Mouse (Mus musculus) layer of hippocampus, adult 2 months (tissue): ENCODE data around the gene Nudt22. TPM values are rescaled to one million over a fixed set of nuclear protein-coding genes. Genes with fewer than 3 reads are reported as not detected.

ENCODE experiments used
- DNase-seq, 2 experiments: peaks; one replicate each; pipeline ENCODE4 v3.0.0; 2022; ENCODE audit warnings: low spot score in 2 of 2
- H3K27ac ChIP-seq: fragments of 200-600 bp; 2 replicates; pipeline ENCODE4 v1.8.1; 2022
- H3K4me3 ChIP-seq: fragments of 200-600 bp; 2 replicates; pipeline ENCODE4 v1.8.1; 2022; ENCODE audit warnings: mild to moderate bottlenecking
- CTCF ChIP-seq: fragments of 200-600 bp; conservative IDR thresholded peaks from 2 replicates; pipeline ENCODE4 v1.8.1; 2022; ENCODE audit warnings: antibody characterized with exemption, mild to moderate bottlenecking, moderate library complexity
- total RNA-seq, 2 experiments: library from RNA; stranded (reverse); gene quantifications; 2 replicates each; pipeline ENCODE4 v1.2.3; 2021

Nudt22 gene
- total RNA-seq, 2 experiments from 2014 or later = 13.2 to 15.5 TPM

DNA sequence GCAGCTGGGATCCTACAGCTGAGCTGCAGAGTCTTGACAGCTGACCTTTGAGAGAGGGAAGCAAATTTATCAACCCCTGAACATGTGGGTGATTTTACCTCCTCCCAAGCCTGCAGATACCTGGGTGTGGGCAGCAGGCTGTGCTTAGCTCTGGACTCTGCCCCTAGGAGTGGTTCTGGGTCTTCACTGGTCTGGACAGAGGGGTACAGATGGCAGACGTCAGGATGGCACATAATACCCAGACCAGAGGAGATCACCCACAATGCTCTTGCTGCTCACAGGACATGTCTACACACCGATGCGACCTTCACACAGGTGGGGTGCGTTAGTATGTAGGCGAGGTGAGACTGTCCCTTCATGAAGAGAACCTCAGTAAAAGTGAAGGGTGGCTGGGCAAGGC is 46.4 kb downstream of the Nudt22 start:
- H3K27ac ChIP-seq = no peak overlapping the region
- H3K4me3 ChIP-seq = no peak overlapping the region
- TF ChIP-seq CTCF = no peak
- no peak for DNase-seq

DNA sequence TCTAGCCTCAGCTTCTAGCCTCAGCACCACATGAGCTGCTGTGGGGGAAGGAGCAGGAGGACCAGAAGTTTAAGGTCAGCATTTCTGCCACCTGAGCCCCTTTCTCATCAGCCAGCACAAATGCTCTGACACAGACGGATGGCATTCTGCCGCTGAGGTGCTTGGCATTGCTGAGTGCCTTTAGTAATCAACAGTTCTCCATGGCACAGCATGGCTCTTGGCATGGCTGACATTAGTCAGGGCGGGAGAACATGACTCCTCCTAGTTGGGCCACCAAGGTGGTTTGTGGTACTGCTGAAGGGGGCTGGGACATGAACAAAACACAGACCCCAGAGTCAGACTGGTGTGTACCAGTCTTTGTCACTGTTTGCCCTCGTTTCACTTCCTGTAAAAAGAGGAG is 47.7 kb downstream of the Nudt22 start:
- TF ChIP-seq CTCF = no peak
- Histone ChIP-seq H3K27ac (no peak overlapping the region), H3K4me3 (no peak overlapping the region)
- DNase-seq = no peak

GRCm38 (mm10) chr19:6947742-6948141 is 48.2 kb downstream of the Nudt22 start:
- Histone ChIP-seq H3K4me3 (no peak overlapping the region), H3K27ac (no peak overlapping the region)
- DNase-seq = no peak
- no peak for TF ChIP-seq CTCF

GRCm38 (mm10) chr19:6943709-6944108 is 52.2 kb downstream of the Nudt22 start:
- Histone ChIP-seq H3K27ac (no peak overlapping the region), H3K4me3 (no peak overlapping the region)
- TF ChIP-seq CTCF = no peak
- DNase-seq = no peak

Other genes with a start within 250 kb of the Nudt22 start
- gene Rps6ka4, start 155.5 kb downstream of the Nudt22 start, total RNA-seq = 10 to 100 TPM; 38.3 to 39.1 TPM
- gene Ccdc88b, start 137.9 kb downstream of the Nudt22 start, total RNA-seq = 10 to 100 TPM; 14.6 to 15.7 TPM
- gene Trmt112, start 86.4 kb downstream of the Nudt22 start, total RNA-seq = 10 to 100 TPM; 48.4 to 49.3 TPM
- gene Prdx5, start 86.0 kb downstream of the Nudt22 start, total RNA-seq = 100 to 1,000 TPM; 361 to 395 TPM
- gene Esrra, start 74.3 kb downstream of the Nudt22 start, total RNA-seq = 10 to 100 TPM; 56.9 to 63.4 TPM
- 10 to 100 TPM; 10.8 to 12.5 TPM for gene Catsperz, start 70.7 kb downstream of the Nudt22 start, total RNA-seq
- gene Kcnk4, start 61.6 kb downstream of the Nudt22 start, total RNA-seq = 10 to 100 TPM; 15.3 to 18.2 TPM
- 10 to 100 TPM; 43.1 to 43.8 TPM for gene Bad, start 54.3 kb downstream of the Nudt22 start, total RNA-seq
- gene Gpr137, start 53.6 kb downstream of the Nudt22 start, total RNA-seq = 100 to 1,000 TPM in 1 of 2 experiments, 10 to 100 TPM in 1; 100.0 to 105 TPM
- 10 to 100 TPM; 68.2 to 71.4 TPM for gene Ppp1r14b, start 21.1 kb downstream of the Nudt22 start, total RNA-seq
- gene Plcb3, start 19.6 kb downstream of the Nudt22 start, total RNA-seq = 10 to 100 TPM; 14.8 to 17.4 TPM
- gene Fkbp2, start 15.6 kb downstream of the Nudt22 start, total RNA-seq = 10 to 100 TPM; 81.1 to 83.7 TPM
- 10 to 100 TPM; 85.2 to 88.0 TPM for gene Vegfb, start 8.5 kb downstream of the Nudt22 start, total RNA-seq
- gene Dnajc4, start 3.5 kb downstream of the Nudt22 start, total RNA-seq = 10 to 100 TPM; 26.1 to 27.6 TPM
- gene Trpt1, start within 50 bp of the Nudt22 start, total RNA-seq = 10 to 100 TPM; 17.4 to 19.2 TPM
- gene Fermt3, start 23.4 kb upstream of the Nudt22 start, total RNA-seq = 1 to 10 TPM; 3.6 to 5.0 TPM
- 100 to 1,000 TPM; 179 to 195 TPM for gene Stip1, start 43.9 kb upstream of the Nudt22 start, total RNA-seq
- gene Macrod1, start 60.7 kb upstream of the Nudt22 start, total RNA-seq = 10 to 100 TPM; 20.3 to 22.4 TPM
- 10 to 100 TPM; 17.9 to 19.5 TPM for gene Flrt1, start 109.6 kb upstream of the Nudt22 start, total RNA-seq
- gene Otub1, start 210.2 kb upstream of the Nudt22 start, total RNA-seq = 100 to 1,000 TPM; 299 TPM
- gene Cox8a, start 221.5 kb upstream of the Nudt22 start, total RNA-seq = 1,000 to 10,000 TPM in 1 of 2 experiments, 100 to 1,000 TPM in 1; 959 to 1,016 TPM
- gene Naa40, start 245.1 kb upstream of the Nudt22 start, total RNA-seq = 10 to 100 TPM; 34.2 to 38.1 TPM